16 mouse cellular contexts compared by ENCODE assay signal in the genomic region with DNA sequence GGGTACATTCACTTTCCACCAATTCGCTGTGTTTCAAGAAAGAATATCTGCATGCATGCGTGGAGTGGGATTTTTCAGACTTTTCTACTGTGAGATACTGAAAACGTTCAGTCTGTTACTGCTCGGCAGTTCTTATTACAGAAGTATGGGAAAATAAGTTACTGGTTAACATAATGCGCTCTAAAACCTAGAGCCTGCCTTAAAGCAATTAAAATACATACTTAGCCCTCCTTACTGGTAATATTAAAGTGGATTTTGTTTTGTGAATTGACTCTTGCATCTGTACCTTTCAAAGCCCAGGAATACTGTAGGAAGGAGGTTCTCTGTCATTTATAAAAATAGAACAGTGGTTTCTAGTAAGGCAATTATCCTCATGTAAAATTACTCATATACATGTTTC. TPM values are rescaled to one million over a fixed set of nuclear protein-coding genes. Genes with fewer than 3 reads are reported as not detected.
DNase-seq lines count a peak whose midpoint lies in the region.
"Had no signal": no experiment of that assay in that cellular context is flagged by ENCODE, and none has a peak within 500 bp of the region (broad histone marks: within the 10 kb centered on the region; RNA-seq: fewer than 3 reads in every experiment).

No protein-coding gene starts in this region.

- DNase-seq in 3T3-L1 (ENCODE audit: low read depth, low spot score), result peak; percentile 72
- peak; percentile 70 for DNase-seq in adipocyte (ENCODE audit: low spot score)
- no peak for DNase-seq in right cerebral cortex, postnatal 4 days
- DNase-seq in urinary bladder, adult 2 months (ENCODE audit: low spot score), result no peak
- DNase-seq: adrenal gland, adult 2 months; adrenal gland, adult 8-10 months; adrenal gland, postnatal 10 days; adrenal gland, postnatal 14 days; adrenal gland, postnatal 25 days; adrenal gland, postnatal 36 days; B cell, adult 2 months; cerebellum, adult 11 months; cerebellum, adult 11-12 months; cerebellum, adult 18-20 months; cerebellum, adult 2 months; cerebellum, adult 8-10 months had no signal

RNA-seq across cellular contexts. Expression of a gene that starts 56.8 kb away (rescaled TPM):
- polyA plus RNA-seq in urinary bladder, adult 2 months (2012; rRNA removed), result 27.5 and 30.0 TPM in 2 replicates

Comparison
In these comparisons a context has a peak if more than half of its experiments do, and no peak if none do; other contexts are left out.
1. DNase-seq: peak in 3T3-L1 (single experiment) and adipocyte (single experiment); none in right cerebral cortex, postnatal 4 days (single experiment) and urinary bladder, adult 2 months (single experiment).